Mouse (Mus musculus) CH12F3 (cell line): ENCODE results near the gene Clpsl2.

Experiments
- in situ Hi-C: fragments of 300-500 bp; cut with MboI; formaldehyde crosslinking; loops from 2 replicates; pipeline ENCODE4 v1.14.3; 2020; ENCODE audit warnings: low sequenced_read_pairs

Gene Clpsl2

DNA sequence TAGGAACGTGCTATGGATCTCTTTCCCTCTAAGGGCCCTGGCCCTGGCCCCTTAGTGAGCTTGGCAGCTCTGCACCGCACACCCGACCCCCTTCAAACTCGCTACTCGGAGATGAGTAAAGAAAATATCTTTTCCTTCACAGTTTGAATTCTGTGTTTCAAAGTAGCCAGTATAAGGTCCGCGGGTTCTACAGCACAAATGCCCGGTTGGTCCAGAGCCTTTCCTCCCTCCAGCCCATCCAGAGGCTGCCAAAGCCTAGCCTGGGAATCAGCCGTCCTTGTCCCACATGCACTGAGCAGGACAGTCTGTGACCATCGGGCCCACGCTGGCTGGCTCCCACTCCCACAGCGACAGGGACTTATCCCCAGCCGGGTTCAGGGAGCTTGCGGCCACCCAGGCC is at the start of gene Clpsl2:
Clpsl2 (plus strand) TSS at position 301 of the 400 bp plus-strand sequence.
- in situ Hi-C loops, result no loop called here

DNA sequence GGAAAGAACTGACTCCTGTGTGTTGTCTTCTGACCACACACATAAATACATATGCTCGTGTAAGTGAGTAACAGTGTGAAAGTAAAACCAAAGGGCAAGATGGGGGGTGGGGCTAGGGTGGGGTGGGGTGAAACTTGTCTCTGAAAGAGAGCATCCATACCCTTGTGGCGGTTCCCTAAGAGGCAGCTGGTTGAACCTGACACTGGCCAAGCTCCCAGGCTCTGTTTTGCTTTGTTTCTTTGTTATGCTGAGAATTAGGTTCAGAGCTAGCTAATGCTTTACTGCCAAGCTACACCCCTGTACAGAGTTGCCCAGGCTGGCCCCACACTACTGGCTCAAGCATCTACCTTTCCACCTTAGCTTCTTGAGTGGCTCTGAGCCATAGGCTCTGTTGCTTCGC is 48.7 kb upstream of the Clpsl2 start:
- in situ Hi-C loops, result no loop called here

DNA sequence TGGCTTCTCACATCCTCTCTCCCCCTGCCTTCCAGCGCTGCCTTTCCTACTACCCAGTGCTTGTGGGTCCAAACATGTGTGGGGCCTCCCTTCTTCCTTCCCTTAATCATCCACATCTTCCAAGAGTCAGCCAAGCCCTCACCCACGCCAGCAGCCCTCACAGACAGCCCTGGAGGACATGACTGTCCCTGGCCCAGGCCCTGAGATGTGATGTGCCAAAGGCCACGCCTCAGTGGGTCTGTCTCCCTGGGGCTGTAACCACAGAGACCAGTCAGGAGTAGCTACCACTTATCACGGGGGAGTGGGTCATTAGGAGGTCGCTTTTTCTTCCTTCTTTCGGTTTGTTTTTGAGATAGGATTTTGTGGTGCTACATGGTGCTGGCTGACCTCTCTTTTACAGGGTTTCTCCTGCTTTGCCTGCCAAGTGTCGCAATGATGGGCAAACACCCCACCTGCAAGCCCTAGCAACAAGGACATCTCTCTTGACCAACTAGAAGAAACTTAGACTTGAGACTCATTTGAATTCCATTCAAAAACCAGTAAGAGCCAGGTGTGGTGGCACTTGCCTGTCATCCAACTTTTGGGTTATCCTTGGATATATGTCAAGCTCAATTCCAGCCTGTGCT is 46.9 kb upstream of the Clpsl2 start:
- in situ Hi-C loops, result no loop called here

DNA sequence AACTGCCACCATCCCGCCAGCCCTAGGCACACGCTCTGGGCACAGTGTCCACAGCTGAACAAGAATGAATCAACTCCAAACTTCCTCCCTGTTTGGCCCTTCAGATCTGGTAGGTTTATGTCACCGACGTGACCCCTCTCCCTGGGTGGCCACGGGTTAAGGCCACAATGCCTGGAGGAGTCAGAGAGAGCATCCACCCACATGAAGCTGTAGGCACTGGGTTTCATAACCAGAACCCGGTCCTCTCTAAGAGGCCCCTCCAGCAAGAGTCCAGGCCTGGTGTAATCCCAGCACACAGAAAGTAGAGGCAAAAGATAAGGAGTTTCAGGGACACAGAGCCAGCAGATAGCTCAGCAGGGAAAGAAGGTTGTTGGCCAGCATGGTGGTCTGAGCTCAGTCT is 45.0 kb upstream of the Clpsl2 start:
- in situ Hi-C loops, result no loop called here

DNA sequence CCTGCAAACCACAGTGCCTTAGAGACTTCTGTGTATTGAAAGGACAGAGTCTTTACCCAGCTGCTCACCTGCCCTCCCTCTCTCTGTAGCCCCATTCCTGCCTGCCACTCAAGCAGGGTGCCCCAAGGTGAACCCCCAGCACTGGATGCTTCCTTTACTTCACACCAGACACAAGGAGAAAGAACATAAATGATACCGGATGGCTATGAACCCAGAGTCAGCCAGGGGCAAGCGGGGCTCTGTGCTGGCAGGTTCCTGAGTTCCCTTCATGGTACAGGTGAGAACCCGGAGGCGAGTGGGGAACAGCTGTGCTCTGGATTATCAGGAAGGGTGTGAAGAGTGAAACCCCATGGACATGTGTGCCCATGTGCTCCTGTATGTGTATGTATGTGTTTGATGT is 43.6 kb upstream of the Clpsl2 start:
- in situ Hi-C loops, result no loop called here

DNA sequence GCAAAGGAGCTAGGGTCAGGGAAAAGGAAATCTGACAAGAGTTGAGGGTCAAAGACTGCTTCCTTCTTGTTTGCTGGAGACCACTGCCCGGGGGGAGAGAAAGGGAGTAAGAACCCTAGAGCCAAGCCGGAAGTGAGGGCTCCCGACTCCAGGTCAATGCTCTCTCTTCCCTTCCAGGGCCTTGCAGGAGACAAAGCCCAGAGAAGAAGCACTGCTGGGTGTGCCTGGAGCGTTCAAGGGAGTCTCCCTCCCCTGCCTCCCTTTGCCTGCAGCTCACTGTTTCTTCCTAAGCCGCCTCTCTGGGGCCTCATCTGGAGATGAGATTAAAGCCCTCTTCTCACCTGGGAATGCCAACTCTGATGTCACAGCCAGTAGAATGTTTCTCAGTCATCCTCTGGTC is 42.3 kb upstream of the Clpsl2 start:
- in situ Hi-C loops, result no loop called here

DNA sequence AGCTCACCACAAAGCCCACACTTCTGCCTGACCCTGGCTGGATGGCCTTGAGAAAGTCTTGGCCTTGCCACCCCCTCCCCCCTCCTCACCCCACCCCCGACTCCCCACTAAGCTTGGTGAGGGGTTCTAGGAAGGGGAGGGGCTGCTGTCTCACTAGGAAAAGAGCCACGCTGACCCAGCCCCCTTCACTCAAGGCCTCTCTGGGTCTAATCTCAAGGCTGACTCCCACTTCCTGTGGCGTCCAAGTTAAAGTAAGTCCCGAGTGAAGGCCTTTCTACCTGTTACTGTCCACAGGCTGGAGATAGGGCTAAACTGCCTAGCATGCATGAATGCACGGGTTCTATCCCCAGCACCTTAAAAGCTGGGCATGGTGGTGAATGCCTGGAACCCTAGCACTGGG is 41.7 kb upstream of the Clpsl2 start:
- in situ Hi-C loops, result no loop called here

DNA sequence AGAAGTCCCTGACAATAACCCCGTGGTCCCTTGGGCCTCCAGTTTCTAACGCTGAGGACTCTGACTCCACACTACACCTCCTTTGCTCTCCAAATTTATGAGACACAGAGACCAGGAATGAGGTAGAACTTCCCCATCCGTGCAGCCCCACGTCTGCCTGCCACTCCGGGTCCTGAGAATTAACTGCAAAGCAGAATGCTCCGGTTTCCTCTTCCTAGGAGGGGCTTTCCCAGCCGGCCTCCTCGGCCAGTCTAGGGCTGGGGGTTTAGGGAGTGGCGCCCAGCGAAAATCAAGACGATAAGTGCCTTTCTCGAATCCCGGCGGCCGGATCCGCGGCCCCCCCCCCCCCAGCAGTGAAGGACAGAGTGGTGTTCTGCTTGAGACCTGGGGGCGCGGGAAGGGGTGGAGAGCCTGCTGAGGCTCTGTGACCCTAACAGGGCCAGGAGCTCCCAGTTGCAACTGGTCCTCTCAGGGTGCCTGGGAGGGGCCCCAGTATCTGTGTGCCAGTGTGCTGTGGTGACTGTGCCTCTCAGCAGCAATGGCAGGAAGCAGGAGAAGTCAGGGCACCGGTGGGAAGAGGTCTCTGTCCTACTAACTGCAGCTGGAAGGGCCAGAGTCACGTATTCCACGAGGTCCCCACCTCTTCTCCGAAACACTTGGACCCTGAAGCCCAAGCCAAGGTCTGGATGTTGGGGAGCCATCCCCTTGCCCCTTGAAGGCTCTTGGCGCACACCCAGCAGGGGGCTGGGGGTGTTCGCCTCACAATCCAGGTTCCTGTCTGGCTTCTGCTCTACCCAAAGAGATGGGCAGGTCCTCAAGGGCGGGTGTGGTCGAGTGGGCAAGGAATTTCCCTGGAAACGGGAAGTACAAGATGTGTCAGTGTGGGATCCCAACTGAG is 38.5 kb upstream of the Clpsl2 start:
- in situ Hi-C loops, result no loop called here

DNA sequence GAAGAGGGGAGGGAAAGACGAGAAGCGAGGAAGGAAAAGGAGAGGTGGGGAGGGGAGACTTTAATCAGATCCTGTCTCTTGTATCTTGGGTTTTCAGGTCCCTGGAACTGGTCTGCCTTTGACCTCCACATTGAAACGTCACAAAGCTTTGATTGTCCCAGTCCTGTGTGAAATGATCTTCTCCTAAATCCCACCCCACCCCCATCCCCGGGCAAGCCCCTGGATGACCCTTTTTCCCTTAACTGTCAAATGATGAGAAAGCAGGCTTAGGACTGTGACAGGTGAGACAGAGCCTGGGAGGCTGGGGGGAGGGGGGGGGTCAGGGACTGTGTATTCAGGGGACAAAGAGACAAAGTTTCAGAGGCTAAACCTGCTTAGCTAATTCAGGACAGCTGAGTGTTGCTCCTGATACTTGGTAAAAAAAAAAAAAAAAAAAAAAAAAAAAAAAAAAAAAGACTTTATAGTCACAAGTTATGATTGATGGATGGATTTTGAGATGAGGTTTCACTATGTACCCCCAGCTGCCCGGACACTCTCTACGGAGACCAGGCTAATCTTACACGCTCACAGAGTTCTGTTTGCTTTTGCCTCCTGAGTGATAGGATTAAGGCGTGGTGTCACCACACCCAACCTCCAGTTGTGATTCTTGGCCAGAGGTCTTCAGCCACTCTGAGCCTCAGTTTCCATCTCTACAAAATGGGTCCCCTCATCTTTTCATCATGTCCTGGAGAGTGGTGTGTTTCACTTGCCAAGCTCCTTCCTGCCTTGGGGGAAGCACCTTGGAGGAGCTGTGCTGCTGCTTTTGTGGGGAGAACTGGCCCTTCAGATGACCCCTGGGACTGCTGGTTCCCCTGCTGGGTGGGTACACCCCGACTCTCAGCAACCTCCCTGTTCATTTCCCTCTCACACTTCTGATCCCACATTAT is 37.3 kb upstream of the Clpsl2 start:
- in situ Hi-C loops, result no loop called here

DNA sequence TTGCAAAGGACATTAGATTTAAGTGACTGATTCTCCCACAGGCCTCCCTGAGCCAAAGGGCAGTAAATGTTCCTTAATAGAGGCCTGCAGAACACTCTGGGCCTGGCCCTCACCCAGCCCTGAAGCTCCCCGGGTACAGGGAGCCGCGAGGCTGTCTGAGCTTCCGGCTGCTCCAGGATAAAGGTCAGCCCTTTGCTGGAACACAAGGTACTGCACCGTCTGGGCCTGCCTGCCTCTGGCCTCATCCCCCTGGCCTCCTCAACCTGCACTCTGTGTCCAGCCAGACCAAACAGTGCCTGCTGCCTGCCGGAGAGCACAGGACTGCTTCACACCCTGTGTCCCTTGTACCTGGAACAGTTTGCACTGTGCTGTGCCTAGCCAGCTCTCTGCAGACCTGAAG is 36.5 kb upstream of the Clpsl2 start:
- in situ Hi-C loops, result no loop called here

DNA sequence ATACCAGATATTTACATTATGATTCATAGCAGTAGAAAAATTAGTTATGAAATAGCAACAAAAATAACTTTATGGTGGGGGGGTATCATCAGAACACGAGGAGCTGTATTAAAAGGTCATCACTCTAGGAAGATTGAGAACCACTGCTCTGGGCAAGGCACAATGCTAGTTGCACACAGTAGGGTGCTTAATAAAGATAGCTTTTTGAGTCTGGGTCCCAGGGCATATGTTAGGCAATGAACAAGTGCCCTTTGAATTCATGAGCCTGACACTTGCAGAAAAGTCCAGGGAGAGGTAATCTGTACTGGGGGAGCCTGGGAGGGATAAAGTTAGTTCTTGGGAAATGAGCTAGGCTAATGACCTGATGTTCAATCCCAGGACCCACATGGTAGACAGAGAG is 35.9 kb upstream of the Clpsl2 start:
- in situ Hi-C loops, result no loop called here

DNA sequence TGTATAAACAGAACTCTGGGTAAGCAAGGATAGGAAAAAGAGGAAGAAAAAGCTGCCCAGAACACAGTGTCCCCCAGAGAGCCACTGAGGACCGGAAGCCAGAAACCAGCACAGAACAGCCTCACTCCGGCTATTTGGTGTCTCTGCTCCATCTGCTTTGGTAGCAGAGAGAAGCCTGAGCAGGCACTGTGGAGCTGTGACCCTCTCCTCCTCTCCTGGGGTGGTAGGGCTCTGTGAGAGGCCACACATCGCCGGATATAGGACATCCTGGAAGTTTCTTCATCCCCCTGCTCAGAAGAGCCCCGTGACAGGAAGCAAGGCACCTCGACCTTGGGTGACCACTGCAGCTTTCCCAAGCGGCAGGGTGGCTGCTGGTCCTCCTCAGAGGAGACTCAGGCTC is 35.4 kb upstream of the Clpsl2 start:
- in situ Hi-C loops, result no loop called here

DNA sequence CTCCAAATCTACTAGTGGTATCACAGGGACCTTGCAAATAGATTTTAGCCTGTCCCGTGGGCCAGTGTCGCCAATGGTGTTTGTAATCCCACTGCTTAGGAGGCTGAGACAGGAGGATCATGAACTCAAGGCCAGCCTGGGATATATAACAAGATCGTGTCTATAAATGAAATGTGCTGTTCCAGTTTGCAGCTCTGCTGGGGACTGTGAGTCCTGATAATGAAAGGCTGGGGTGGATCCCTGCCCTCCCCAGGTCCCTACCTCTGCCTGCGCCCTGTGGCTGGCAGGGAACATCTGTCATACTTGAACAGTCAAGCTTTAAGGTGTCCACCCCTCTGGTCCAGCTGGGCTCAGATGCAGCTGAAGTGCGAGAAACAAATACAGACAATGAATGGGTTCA is 34.7 kb upstream of the Clpsl2 start:
- in situ Hi-C loops, result no loop called here

DNA sequence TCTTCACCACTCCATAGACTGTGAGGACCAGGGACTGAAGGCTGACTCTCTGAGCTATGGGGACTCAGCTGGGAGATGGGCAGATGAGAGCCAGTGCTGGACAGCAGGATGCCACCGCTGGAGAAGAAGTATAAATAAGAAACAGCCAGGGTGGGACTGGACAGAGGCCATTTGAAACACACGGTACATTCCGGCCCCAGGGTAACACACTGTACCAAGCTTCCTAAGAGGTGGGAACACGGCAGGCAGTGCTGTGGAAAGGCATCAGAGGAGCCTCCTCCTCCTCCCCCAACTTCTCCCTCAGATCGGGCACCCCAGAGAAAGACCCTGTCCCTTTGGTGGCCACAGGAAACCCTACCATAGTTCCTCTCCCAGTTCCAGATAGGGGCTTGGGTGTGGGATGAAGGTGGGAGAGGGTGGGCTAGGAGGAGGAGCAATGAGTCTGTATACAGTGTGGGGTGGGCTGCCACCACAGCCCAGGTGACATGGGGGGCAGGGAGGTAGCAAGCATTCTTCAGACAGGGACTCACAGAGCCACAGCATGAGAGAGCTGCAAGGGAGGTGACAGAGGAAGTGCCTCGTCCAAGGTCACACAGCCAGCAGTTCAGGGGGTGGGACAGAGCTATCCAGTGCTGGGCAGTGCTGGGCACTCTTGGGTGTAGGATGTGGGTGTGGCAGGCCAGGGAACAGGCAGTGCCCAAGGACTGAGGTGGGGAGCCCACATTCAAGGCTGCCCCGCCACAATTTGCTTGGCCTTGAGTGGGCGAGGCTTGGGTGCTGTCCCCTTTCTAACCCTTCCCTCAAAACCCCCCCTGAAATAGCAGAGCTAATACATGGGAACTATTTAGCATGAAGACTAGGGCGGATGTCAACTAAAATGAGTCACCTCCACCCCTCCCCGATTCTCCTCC is 33.5 kb upstream of the Clpsl2 start:
- in situ Hi-C loops, result no loop called here

DNA sequence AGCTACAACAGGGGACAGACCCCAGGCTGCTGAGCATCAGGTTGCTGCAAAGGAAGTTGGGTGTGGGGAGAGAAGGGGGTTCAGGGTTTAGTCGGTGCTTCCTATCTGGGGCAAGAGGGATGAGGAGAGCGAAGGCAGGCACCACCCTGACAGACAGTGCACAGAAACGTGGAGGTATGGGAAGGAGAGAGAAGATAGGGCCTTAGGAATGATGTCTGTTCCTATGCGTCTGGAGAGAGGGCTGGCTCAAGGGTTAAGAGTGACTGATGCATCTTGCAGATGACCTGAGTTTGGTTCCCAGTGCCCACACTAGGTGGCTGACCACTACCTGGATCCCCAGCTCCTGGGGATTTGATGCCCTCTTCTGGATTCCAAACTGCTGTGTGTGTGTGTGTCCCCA is 32.3 kb upstream of the Clpsl2 start:
- in situ Hi-C loops, result no loop called here

DNA sequence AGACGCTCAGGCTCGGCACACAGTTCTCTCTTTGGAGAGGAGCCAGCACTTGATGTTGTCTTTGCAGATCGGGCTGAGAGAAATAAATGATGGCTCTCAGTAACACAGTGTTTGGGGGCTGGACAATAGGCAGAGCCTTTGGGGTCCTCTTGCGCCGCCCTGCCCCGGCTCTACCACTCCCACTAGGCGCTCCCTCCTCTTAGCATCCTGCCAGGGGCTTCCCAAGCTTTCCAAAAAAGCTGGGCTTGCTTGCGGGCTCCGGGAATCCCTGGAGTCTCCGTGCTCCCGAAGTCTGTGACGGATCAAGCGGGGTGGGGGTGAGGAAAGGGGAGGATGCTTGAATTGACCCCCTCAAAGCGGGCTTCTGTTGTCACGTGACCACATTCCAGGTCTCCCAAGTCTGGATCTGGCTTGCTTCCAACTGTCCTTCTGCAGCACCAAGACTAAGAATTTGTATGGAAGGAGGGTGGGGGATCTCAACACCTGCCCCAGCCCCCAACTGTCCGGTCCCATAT is 31.7 kb upstream of the Clpsl2 start, which contains the start of gene Fkbp5:
Fkbp5 (minus strand) TSS at position 87 of the 515 bp plus-strand sequence.
- in situ Hi-C loops, result no loop called here

DNA sequence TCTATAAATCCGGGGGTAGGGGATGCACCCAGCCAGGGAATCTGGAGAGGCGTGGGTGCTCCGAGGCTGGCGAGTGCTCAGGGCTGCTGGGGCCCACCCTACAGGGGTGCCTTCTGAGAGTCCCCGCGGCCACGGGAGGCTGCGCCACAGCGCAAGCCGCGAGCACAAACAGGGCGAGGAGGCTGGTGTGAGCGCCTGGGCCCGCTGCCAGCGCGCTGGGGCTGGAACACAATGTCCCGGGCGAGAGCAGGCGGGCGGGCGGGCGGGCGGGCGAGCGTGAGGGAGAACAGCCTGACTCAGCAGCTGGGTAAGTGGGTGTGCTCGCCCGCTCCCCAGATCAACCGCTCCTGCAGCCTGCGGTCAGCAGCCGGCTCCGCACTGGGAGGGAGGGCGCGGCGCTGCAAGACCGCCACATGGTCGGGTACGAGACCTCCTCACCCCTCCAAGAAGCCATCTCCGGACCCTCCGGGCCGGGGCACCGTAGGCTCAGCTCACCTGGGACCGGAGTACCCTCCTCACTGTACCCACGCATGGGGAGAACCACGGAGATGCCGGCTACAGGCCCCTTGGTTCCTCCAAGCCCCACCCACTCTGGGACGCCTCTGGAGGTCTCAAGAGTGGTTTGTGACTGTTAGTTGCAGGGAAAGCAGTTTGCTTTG is 31.1 kb upstream of the Clpsl2 start:
- in situ Hi-C loops, result no loop called here

DNA sequence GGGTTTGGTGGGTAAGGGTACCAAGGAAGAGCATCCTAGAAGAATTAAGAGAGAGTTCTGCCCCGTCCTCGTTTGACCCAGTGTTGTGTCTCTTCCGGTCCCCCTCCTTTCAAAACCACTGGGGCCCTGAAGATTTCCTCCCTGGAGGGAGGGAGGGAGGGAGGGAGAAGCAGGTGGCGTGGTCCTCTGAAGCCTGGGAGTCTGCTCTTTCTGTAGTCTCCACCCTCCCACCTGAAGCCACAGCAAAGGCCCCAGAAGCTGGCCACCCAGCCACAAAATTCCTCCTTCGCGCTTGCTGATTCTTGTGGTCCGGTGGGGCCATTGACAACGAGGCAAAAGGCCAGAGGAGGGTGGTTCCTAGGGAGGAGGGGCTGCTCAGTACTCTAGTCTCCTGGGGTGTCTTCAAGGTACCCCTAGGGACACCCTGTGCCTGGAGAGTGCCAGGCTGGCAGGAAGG is 30.6 kb upstream of the Clpsl2 start:
- in situ Hi-C loops, result no loop called here

DNA sequence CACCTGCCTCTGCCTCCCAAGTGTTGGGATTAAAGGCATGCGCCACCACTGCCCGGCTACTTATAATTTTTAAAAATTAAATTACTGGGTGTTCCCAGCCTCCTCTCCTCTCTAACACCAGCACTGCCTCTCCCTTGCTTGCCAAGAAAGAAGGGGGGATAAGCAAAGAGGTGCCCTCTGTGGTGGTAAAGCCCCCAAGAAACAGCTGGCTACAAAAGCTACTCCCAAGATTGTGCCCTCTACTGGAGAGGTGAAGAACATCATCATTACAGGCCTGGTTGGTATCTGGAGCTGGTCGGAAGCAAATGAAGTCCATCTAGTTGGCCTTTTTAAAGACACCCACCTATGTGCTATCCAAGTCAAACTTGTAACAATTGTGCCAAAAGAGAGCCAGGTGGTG is 29.4 kb upstream of the Clpsl2 start:
- in situ Hi-C loops, result loop anchor here (10.0 kb wide), 1 partner anchor 105 kb away; no protein-coding TSS in a partner anchor
